Mouse (Mus musculus) liver, embryonic 15.5 days (tissue): ENCODE results near the gene Arpin. TPM values are rescaled to one million over a fixed set of nuclear protein-coding genes. Genes with fewer than 3 reads are reported as not detected.

ENCODE experiments used
- ATAC-seq: fragments of 200-750 bp; cut with Nextera tagmentation; 2 replicates; pipeline ENCODE4 v1.8.0; 2017; ENCODE audit warnings: moderate number of reproducible peaks, mild to moderate bottlenecking, moderate library complexity; ENCODE audit not compliant: insufficient read depth
- H3K27ac ChIP-seq: fragments of 300-500 bp; sonication (generic); replicated peaks from 2 replicates; pipeline ENCODE4 v1.5.1; 2015; ENCODE audit warnings: mild to moderate bottlenecking, inconsistent platforms
- H3K27me3 ChIP-seq: fragments of 300-500 bp; sonication (generic); 2 replicates; pipeline ENCODE4 v1.6.1; 2015; ENCODE audit warnings: mild to moderate bottlenecking, inconsistent platforms
- H3K36me3 ChIP-seq: fragments of 300-500 bp; sonication (generic); replicated peaks from 2 replicates; pipeline ENCODE4 v1.6.1; 2015; ENCODE audit warnings: moderate library complexity, mild to moderate bottlenecking, inconsistent platforms
- H3K4me1 ChIP-seq: fragments of 300-500 bp; sonication (generic); replicated peaks from 2 replicates; pipeline ENCODE4 v1.6.1; 2015; ENCODE audit warnings: inconsistent platforms
- H3K4me2 ChIP-seq: fragments of 300-500 bp; sonication (generic); 2 replicates; pipeline ENCODE4 v1.6.1; 2015; ENCODE audit warnings: moderate library complexity, mild to moderate bottlenecking, inconsistent platforms
- H3K4me3 ChIP-seq: fragments of 300-500 bp; sonication (generic); replicated peaks from 2 replicates; pipeline ENCODE4 v1.5.1; 2015; ENCODE audit warnings: mild to moderate bottlenecking, inconsistent platforms
- H3K9ac ChIP-seq: fragments of 300-500 bp; sonication (generic); 2 replicates; pipeline ENCODE4 v1.6.1; 2015; ENCODE audit warnings: moderate library complexity, mild to moderate bottlenecking, inconsistent platforms
- H3K9me3 ChIP-seq: fragments of 300-500 bp; sonication (generic); replicated peaks from 2 replicates; pipeline ENCODE4 v1.6.1; 2016; ENCODE audit warnings: inconsistent platforms
- WGBS: fragments of 180-500 bp; shearing (Covaris S2); methylation state at CpG from one replicate; pipeline ENCODE4 v1.1.7; 2015; ENCODE audit warnings: mixed read lengths; ENCODE audit not compliant: insufficient replicate concordance; 5-methylcytosine and 5-hydroxymethylcytosine counted together
- microRNA-seq: library from miRNA; unstranded; fragments of <30 nt; microRNA quantifications from one replicate; pipeline ENCODE4, GENCODE M21; 2016
- polyA plus RNA-seq: library from polyadenylated mRNA; unstranded; fragments of >200 nt; fragmentation: Nextera tagmentation; extraction: Ambion mirVana; gene quantifications from 2 replicates; pipeline ENCODE4 v1.2.1, GENCODE M21; 2015

Gene Arpin
- polyA plus RNA-seq, 1 experiment from 2014 or later: 3.5 TPM

GRCm38 (mm10) chr7:79892576-79893428 is 42.4 kb downstream of the Arpin start:
- Histone ChIP-seq H3K27ac (no peak overlapping the region), H3K9ac (no peak overlapping the region), H3K36me3 (no peaks in the 10 kb centered on the region; the same call in 1 of the 2 replicates), H3K27me3 (no peaks in the 10 kb centered on the region), H3K4me1 (no peaks in the 10 kb centered on the region), H3K4me3 (no peak overlapping the region), H3K9me3 (no peaks in the 10 kb centered on the region), H3K4me2 (no peak overlapping the region)
- ATAC-seq: no peak
- 77% methylated on average over 6 of the region's 6 CpGs for WGBS

- WGBS: 76% methylated on average over 15 of the region's 15 CpGs
- Histone ChIP-seq H3K4me3 (no peak overlapping the region), H3K9me3 (no peaks in the 10 kb centered on the region), H3K4me2 (no peak overlapping the region), H3K9ac (no peak overlapping the region), H3K4me1 (no peaks in the 10 kb centered on the region), H3K36me3 (no peaks in the 10 kb centered on the region; the same call in 1 of the 2 replicates), H3K27me3 (no peaks in the 10 kb centered on the region), H3K27ac (no peak overlapping the region)
- no peak for ATAC-seq
These were observed 44.5 kb downstream of the Arpin start for GRCm38 (mm10) chr7:79890436-79891221.

GRCm38 (mm10) chr7:79888603-79889002 is 46.6 kb downstream of the Arpin start:
- Histone ChIP-seq H3K9ac (no peak overlapping the region), H3K27ac (no peak overlapping the region), H3K4me1 (no peaks in the 10 kb centered on the region), H3K4me2 (no peak overlapping the region), H3K4me3 (no peak overlapping the region), H3K27me3 (no peaks in the 10 kb centered on the region), H3K36me3 (no peaks in the 10 kb centered on the region; the same call in 1 of the 2 replicates), H3K9me3 (no peaks in the 10 kb centered on the region)
- ATAC-seq: no peak
- 77% methylated on average over 9 of the region's 9 CpGs for WGBS

- H3K27me3 ChIP-seq: no peaks in the 10 kb centered on the region
- no peak overlapping the region for H3K27ac ChIP-seq
- no peak overlapping the region for H3K4me3 ChIP-seq
- H3K4me1 ChIP-seq: no peaks in the 10 kb centered on the region
- H3K9ac ChIP-seq: no peak overlapping the region
- no peak for ATAC-seq
- no peak overlapping the region for H3K4me2 ChIP-seq
- H3K36me3 ChIP-seq: peaks cover 10% of the 10 kb centered on the region
- H3K9me3 ChIP-seq: no peaks in the 10 kb centered on the region
- WGBS: 76% methylated on average over 7 of the region's 7 CpGs
These were observed 51.4 kb downstream of the Arpin start for GRCm38 (mm10) chr7:79883613-79884334.

- WGBS: 79% methylated on average over 6 of the region's 6 CpGs
- no peaks in the 10 kb centered on the region for H3K9me3 ChIP-seq
- peaks cover 10% of the 10 kb centered on the region for H3K36me3 ChIP-seq
- no peak for ATAC-seq
- no peak overlapping the region for H3K4me2 ChIP-seq
- no peaks in the 10 kb centered on the region for H3K4me1 ChIP-seq
- H3K4me3 ChIP-seq: no peak overlapping the region
- H3K27me3 ChIP-seq: no peaks in the 10 kb centered on the region
- H3K27ac ChIP-seq: no peak overlapping the region
- no peak overlapping the region for H3K9ac ChIP-seq
These were observed 53.3 kb downstream of the Arpin start for GRCm38 (mm10) chr7:79881901-79882300.

- H3K9ac ChIP-seq: no peak overlapping the region
- no peak overlapping the region for H3K4me3 ChIP-seq
- no peak for ATAC-seq
- WGBS: 62% methylated on average over 3 of the region's 3 CpGs
- H3K4me2 ChIP-seq: no peak overlapping the region
- no peaks in the 10 kb centered on the region for H3K27me3 ChIP-seq
- H3K9me3 ChIP-seq: no peaks in the 10 kb centered on the region
- no peak overlapping the region for H3K27ac ChIP-seq
- peaks cover 10% of the 10 kb centered on the region for H3K36me3 ChIP-seq
- no peaks in the 10 kb centered on the region for H3K4me1 ChIP-seq
These were observed 54.2 kb downstream of the Arpin start for GRCm38 (mm10) chr7:79880998-79881397.

GRCm38 (mm10) chr7:79880033-79880432 is 55.1 kb downstream of the Arpin start:
- H3K27ac ChIP-seq: no peak overlapping the region
- H3K9me3 ChIP-seq: no peaks in the 10 kb centered on the region
- WGBS: 73% methylated on average over 6 of the region's 6 CpGs
- no peak overlapping the region for H3K9ac ChIP-seq
- no peaks in the 10 kb centered on the region for H3K27me3 ChIP-seq
- H3K36me3 ChIP-seq: peaks cover 10% of the 10 kb centered on the region
- H3K4me1 ChIP-seq: no peaks in the 10 kb centered on the region
- no peak overlapping the region for H3K4me3 ChIP-seq
- H3K4me2 ChIP-seq: no peak overlapping the region
- no peak for ATAC-seq

GRCm38 (mm10) chr7:79878455-79879025 is 56.6 kb downstream of the Arpin start:
- Histone ChIP-seq H3K4me2 (no peak overlapping the region), H3K27me3 (no peaks in the 10 kb centered on the region), H3K9me3 (no peaks in the 10 kb centered on the region), H3K4me1 (no peaks in the 10 kb centered on the region), H3K27ac (no peak overlapping the region), H3K4me3 (no peak overlapping the region), H3K9ac (no peak overlapping the region), H3K36me3 (peaks cover 10% of the 10 kb centered on the region)
- WGBS: 59% methylated on average over 2 of the region's 2 CpGs
- no peak for ATAC-seq

Small RNAs within 50 kb of the gene (microRNA-seq; reads per million reads assigned to microRNA genes)
- gene Gm24541: not detected

Other genes with a start within 250 kb of the Arpin start
- 0.32 and 0.35 TPM in 2 replicates for gene Kif7, start 219.6 kb downstream of the Arpin start, polyA plus RNA-seq
- gene Plin1, start 202.5 kb downstream of the Arpin start, polyA plus RNA-seq: not detected in 2 replicates
- 3.4 and 3.8 TPM in 2 replicates for gene Pex11a, start 192.2 kb downstream of the Arpin start, polyA plus RNA-seq
- 0.05 and 0.08 TPM in 2 replicates for gene Wdr93, start 192.2 kb downstream of the Arpin start, polyA plus RNA-seq
- not detected in 2 replicates for gene Mesp1, start 141.6 kb downstream of the Arpin start, polyA plus RNA-seq
- gene Mesp2, start 124.6 kb downstream of the Arpin start, polyA plus RNA-seq: not detected in 2 replicates
- 14.9 and 21.0 TPM in 2 replicates for gene Anpep, start 74.3 kb downstream of the Arpin start, polyA plus RNA-seq
- gene Ap3s2, start 14.7 kb downstream of the Arpin start, polyA plus RNA-seq: 8.1 and 9.5 TPM in 2 replicates
- gene Zfp710, start 89.5 kb upstream of the Arpin start, polyA plus RNA-seq: 5.6 and 7.4 TPM in 2 replicates
- gene Idh2, start 180.0 kb upstream of the Arpin start, polyA plus RNA-seq: 175 and 206 TPM in 2 replicates